Mouse (Mus musculus): Measurements from ENCODE around the gene Wwc2.

DNA sequence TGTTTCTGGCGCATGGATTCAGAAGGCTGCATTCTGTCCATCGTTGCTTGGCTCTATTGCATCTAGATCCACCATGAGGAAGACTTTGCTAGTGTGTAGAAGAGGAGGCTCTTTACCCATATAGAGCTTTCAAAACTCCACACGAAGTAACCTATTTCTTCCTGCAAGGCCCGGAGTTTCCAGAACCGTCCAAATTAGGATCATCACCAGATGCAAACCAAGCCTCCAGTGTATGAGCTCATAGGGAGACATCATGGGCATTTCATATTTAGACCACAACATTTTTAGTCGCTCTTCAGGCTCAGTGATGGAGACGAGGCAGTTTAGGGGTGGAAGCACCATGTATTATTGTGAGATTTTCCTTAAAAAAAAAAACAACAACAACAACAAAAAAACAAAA, 213.3 kb downstream of the Wwc2 start:
- TF ChIP-seq POLR2A (IDR thresholded peaks at IDR 0.05; ENCODE audit: low read depth, low read length), result no peak
- no peak for TF ChIP-seq CTCF (IDR thresholded peaks at IDR 0.05; ENCODE audit: extremely low read depth, insufficient read depth, insufficient read length, insufficient replicate concordance)

Data from spleen, adult 2 months (tissue).